Mouse (Mus musculus) ES-CJ7 (cell line): ENCODE data around the gene Dnase2a.
A peak's percentile ranks its signal among the peaks of the same experiment; 100 is the strongest.

Experiments
- DNase-seq: peaks from one replicate; pipeline ENCODE4 v3.0.0; 2011; ENCODE audit warnings: low read depth, low spot score

Gene Dnase2a

GRCm38 (mm10) chr8:84908421-84909161, at the start of gene Dnase2a:
Dnase2a (plus strand) TSS chr8:84908560.
- DNase-seq = peak; percentile 99

GRCm38 (mm10) chr8:84871376-84872308, 36.7 kb upstream of the Dnase2a start, which contains the start of gene Syce2:
Syce2 (plus strand) TSS chr8:84872111.
- DNase-seq = peak; percentile 86

GRCm38 (mm10) chr8:84872309-84872965, 35.9 kb upstream of the Dnase2a start:
- peak; percentile 63 for DNase-seq

- DNase-seq = peak; percentile 52
These were observed 35.3 kb upstream of the Dnase2a start for GRCm38 (mm10) chr8:84873016-84873415.

- DNase-seq = no peak
These were observed 34.0 kb upstream of the Dnase2a start for GRCm38 (mm10) chr8:84874339-84874738.

GRCm38 (mm10) chr8:84877297-84878035, 30.9 kb upstream of the Dnase2a start:
- DNase-seq = no peak

GRCm38 (mm10) chr8:84878915-84879314, 29.4 kb upstream of the Dnase2a start:
- no peak for DNase-seq

- DNase-seq = no peak
These were observed 23.6 kb upstream of the Dnase2a start for GRCm38 (mm10) chr8:84884728-84885127.

- no peak for DNase-seq
These were observed 20.1 kb upstream of the Dnase2a start for GRCm38 (mm10) chr8:84888280-84888679.

- DNase-seq = no peak
These were observed 19.2 kb upstream of the Dnase2a start for GRCm38 (mm10) chr8:84889141-84889540.

GRCm38 (mm10) chr8:84892993-84893708, 15.2 kb upstream of the Dnase2a start:
- no peak for DNase-seq

- DNase-seq = peak; percentile 98
These were observed 14.6 kb upstream of the Dnase2a start, which contains the start of gene Gcdh for GRCm38 (mm10) chr8:84893709-84894134. Gcdh (minus strand) TSS chr8:84893921.

GRCm38 (mm10) chr8:84895963-84896362, 12.4 kb upstream of the Dnase2a start:
- DNase-seq = no peak

- no peak for DNase-seq
These were observed 7.3 kb upstream of the Dnase2a start for GRCm38 (mm10) chr8:84901071-84901470.

- no peak for DNase-seq
These were observed 6.6 kb upstream of the Dnase2a start, which contains the start of gene Klf1 for GRCm38 (mm10) chr8:84901752-84902151. Klf1 (plus strand) TSS chr8:84901928.

- no peak for DNase-seq
These were observed 5.9 kb upstream of the Dnase2a start for GRCm38 (mm10) chr8:84902367-84902919.

- peak; percentile 96 for DNase-seq
These were observed 5.3 kb upstream of the Dnase2a start for GRCm38 (mm10) chr8:84902920-84903661.

- DNase-seq = no peak
These were observed 4.0 kb upstream of the Dnase2a start for GRCm38 (mm10) chr8:84904351-84904750.

- DNase-seq = no peak
These were observed 1.3 kb upstream of the Dnase2a start for GRCm38 (mm10) chr8:84907037-84907436.
